Mouse (Mus musculus): ENCODE data around the gene Tbx15.

DNA sequence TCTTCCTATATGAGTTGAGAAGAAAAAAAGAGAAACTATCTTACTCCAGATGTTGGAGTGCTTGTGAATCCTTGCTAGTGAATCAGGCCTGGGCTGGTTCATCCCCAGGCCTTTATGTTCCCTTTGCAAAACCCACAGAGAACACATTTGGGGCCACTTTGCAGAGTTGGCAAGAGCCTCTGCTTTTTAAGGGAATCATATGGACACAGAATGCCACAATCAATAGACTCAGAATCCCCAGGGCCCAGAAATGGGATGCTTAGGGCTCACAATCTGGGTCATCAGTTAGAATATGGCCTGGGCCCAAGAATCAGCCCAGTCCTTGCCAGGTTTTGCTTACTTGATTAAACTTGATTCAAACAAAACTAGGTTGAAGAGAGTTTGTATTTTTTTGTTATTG is 36.9 kb upstream of the Tbx15 start:
- TF ChIP-seq CTCF (IDR thresholded peaks at IDR 0.05; ENCODE audit: low read depth) (no peak), EP300 (IDR thresholded peaks at IDR 0.05; ENCODE audit: low read depth) (no peak)
